Mouse (Mus musculus): ENCODE data around the gene Iqschfp. TPM values are rescaled to one million over a fixed set of nuclear protein-coding genes. Genes with fewer than 3 reads are reported as not detected.

Gene Iqschfp
- polyA plus RNA-seq, 1 experiment from 2014 or later, result 0.10 TPM

DNA sequence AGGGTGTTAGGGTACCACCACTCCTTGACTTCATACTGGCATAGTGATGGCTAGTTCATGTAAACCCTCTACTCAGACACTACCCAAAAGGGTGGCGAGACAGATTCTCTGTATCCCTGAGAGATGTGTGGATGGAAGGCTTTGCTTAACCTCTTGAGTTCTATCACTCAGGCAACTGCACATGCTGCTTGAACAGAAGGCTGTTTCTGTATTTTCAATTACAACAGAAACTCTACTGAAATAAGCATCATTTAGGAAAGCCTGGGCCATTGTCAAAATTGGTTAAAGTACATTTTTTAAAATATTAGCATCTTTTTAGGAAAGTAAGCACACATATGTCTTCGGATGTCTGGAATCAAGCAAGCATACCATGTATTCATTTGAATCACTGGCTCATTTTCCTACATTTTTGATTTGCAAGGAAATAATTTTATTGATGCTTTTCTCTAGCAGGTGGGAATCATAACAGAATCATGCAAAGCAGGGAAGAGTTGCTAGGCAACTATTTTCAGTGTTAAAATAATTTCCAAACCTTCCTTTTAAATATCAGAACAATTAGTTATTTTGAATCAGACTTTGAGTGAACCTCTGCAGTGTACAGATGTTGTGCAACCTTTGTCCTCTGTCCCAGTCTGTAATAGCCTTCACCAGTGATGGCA lies 82.4 kb downstream of the Iqschfp start:
- Histone ChIP-seq H3K9ac (ENCODE audit: low read length) (no peak overlapping the region), H3K4me3 (replicated peaks; ENCODE audit: low read length) (no peak overlapping the region), H3K36me3 (ENCODE audit: control insufficient read depth, insufficient read depth, low read length) (no peaks in the 10 kb centered on the region), H3K27ac (ENCODE audit: low read length) (no peak overlapping the region), H3K9me3 (replicated peaks; ENCODE audit: control insufficient read depth, low read length) (no peaks in the 10 kb centered on the region), H3K4me1 (ENCODE audit: control insufficient read depth, insufficient read depth, low read length) (no peaks in the 10 kb centered on the region), H3K27me3 (ENCODE audit: control insufficient read depth, insufficient read depth, low read length) (no peaks in the 10 kb centered on the region), H3K4me2 (ENCODE audit: low read depth, low read length) (no peak overlapping the region)
- 83% methylated on average over 2 of the region's 2 CpGs for WGBS
- no peak for ATAC-seq (ENCODE audit: insufficient read depth, low FRiP score)

DNA sequence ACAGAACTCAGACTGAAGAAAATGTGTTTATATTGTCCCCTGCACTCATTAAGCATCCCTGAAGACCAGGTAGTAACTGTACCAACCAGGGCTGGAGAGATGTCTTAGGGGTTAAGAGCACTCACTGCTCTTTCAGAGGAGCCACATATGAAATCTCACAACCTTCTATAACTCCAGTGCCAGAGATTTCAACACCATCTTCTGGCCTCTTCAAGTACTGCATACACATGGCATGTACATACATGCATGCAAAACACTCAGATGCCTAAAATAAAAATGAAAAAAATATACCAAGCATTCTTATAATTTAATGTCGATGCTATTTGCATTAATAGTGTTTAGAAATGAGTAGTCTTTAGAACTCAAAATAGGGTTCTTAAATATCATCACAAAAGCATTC lies 88.0 kb downstream of the Iqschfp start:
- ATAC-seq (ENCODE audit: insufficient read depth, low FRiP score), result no peak
- WGBS, result 86% methylated on average over 1 of the region's 1 CpGs
- no peaks in the 10 kb centered on the region for H3K27me3 ChIP-seq (ENCODE audit: control insufficient read depth, insufficient read depth, low read length)
- H3K9ac ChIP-seq (ENCODE audit: low read length), result no peak overlapping the region
- H3K9me3 ChIP-seq (replicated peaks; ENCODE audit: control insufficient read depth, low read length), result no peaks in the 10 kb centered on the region
- H3K36me3 ChIP-seq (ENCODE audit: control insufficient read depth, insufficient read depth, low read length), result no peaks in the 10 kb centered on the region
- no peaks in the 10 kb centered on the region for H3K4me1 ChIP-seq (ENCODE audit: control insufficient read depth, insufficient read depth, low read length)
- H3K4me2 ChIP-seq (ENCODE audit: low read depth, low read length), result no peak overlapping the region
- no peak overlapping the region for H3K4me3 ChIP-seq (replicated peaks; ENCODE audit: low read length)
- no peak overlapping the region for H3K27ac ChIP-seq (ENCODE audit: low read length)

DNA sequence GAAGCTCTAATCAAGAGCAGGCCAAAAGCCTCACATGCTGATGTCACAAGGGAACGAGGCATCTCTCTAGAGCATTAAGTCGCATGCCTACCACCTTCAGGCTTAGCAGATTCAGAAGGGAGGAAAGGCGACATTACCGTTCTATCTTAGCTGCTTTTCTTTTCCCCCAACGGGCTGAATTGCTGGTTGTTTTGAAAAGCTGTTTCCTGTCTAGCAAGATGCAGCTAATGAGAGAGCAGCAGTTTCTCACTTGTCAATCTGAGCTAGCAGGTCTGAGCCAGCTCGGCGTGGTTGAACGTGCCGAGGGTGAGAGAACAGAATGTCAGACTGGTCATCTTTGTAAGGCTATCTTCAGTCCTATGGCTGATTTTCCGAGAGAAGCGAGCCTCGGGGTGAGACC lies 91.3 kb downstream of the Iqschfp start:
- no peak for ATAC-seq (ENCODE audit: insufficient read depth, low FRiP score)
- no peaks in the 10 kb centered on the region for H3K9me3 ChIP-seq (replicated peaks; ENCODE audit: control insufficient read depth, low read length)
- no peak overlapping the region for H3K27ac ChIP-seq (ENCODE audit: low read length)
- no peaks in the 10 kb centered on the region for H3K27me3 ChIP-seq (ENCODE audit: control insufficient read depth, insufficient read depth, low read length)
- no peak overlapping the region for H3K9ac ChIP-seq (ENCODE audit: low read length)
- no peak overlapping the region for H3K4me3 ChIP-seq (replicated peaks; ENCODE audit: low read length)
- 45% methylated on average over 12 of the region's 12 CpGs for WGBS
- no peaks in the 10 kb centered on the region for H3K36me3 ChIP-seq (ENCODE audit: control insufficient read depth, insufficient read depth, low read length)
- H3K4me1 ChIP-seq (ENCODE audit: control insufficient read depth, insufficient read depth, low read length), result no peaks in the 10 kb centered on the region
- no peak overlapping the region for H3K4me2 ChIP-seq (ENCODE audit: low read depth, low read length)

DNA sequence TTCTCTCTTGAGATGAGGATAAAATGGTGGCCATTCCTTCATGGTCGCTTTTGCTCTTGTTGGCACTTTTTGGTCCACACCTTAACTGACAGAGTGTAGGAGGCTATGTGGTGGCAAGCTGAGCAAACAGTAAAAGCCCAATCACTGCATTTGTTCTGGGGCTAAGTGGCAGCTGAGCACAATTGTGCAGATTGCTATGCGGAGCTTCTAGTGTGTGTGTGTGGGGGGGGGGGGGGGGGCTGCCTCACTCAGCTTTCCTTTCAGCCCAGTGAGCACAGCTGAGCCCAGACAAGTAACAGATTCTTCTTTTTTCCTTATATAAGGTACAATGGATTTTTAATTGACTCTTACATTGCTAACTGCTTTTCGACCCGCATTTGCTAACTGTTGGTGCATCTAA lies 110.4 kb downstream of the Iqschfp start:
- no peaks in the 10 kb centered on the region for H3K9me3 ChIP-seq (replicated peaks; ENCODE audit: control insufficient read depth, low read length)
- H3K4me1 ChIP-seq (ENCODE audit: control insufficient read depth, insufficient read depth, low read length), result no peaks in the 10 kb centered on the region
- H3K36me3 ChIP-seq (ENCODE audit: control insufficient read depth, insufficient read depth, low read length), result no peaks in the 10 kb centered on the region
- no peak overlapping the region for H3K27ac ChIP-seq (ENCODE audit: low read length)
- no peak overlapping the region for H3K4me3 ChIP-seq (replicated peaks; ENCODE audit: low read length)
- H3K27me3 ChIP-seq (ENCODE audit: control insufficient read depth, insufficient read depth, low read length), result no peaks in the 10 kb centered on the region
- H3K9ac ChIP-seq (ENCODE audit: low read length), result no peak overlapping the region
- no peak overlapping the region for H3K4me2 ChIP-seq (ENCODE audit: low read depth, low read length)
- no peak for ATAC-seq (ENCODE audit: insufficient read depth, low FRiP score)
- WGBS, result 70% methylated on average over 4 of the region's 4 CpGs

DNA sequence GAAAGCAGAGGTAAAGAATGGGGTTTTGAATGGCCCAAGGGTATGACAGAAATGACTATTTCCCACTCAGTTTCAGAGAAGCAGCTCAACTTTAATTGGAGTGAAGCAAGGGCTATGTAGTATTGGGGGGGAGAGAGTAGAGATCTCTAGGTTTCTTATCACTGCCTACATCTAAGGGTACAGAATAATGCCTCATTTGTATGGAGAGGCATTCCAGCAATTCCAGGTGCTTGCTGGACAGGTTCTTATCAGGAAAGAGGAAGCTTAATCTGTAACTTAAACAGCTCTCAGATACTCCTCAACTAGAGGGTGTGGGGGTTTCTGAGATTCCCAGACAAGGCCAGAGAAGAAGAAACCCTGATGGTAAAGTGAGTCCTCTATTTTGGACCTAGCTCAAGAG lies 120.3 kb downstream of the Iqschfp start:
- no peak for ATAC-seq (ENCODE audit: insufficient read depth, low FRiP score)

DNA sequence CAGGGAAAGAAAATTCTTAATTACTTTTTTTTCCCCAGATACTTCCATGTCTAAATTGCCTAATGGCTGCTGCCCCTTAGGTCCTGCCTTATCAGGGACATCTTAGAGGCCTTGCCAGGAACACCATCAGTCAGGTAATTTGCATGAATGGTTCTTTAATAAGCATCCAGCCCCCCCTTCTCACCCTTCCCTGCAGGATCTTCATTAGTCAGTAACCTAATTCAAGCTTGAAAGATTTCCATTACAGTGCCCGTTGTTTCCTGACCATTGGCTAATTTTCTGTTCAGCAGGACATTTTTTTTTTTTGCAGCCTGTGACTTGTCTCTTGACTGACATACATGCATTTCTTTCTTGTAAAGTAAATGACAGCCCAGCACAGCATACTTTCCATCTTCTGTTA lies 123.8 kb downstream of the Iqschfp start:
- no peaks in the 10 kb centered on the region for H3K4me1 ChIP-seq (ENCODE audit: control insufficient read depth, insufficient read depth, low read length)
- no peaks in the 10 kb centered on the region for H3K9me3 ChIP-seq (replicated peaks; ENCODE audit: control insufficient read depth, low read length)
- H3K4me3 ChIP-seq (replicated peaks; ENCODE audit: low read length), result no peak overlapping the region
- H3K27ac ChIP-seq (ENCODE audit: low read length), result no peak overlapping the region
- H3K4me2 ChIP-seq (ENCODE audit: low read depth, low read length), result no peak overlapping the region
- 64% methylated on average over 1 of the region's 1 CpGs for WGBS
- ATAC-seq (ENCODE audit: insufficient read depth, low FRiP score), result no peak
- H3K27me3 ChIP-seq (ENCODE audit: control insufficient read depth, insufficient read depth, low read length), result no peaks in the 10 kb centered on the region
- H3K9ac ChIP-seq (ENCODE audit: low read length), result no peak overlapping the region
- H3K36me3 ChIP-seq (ENCODE audit: control insufficient read depth, insufficient read depth, low read length), result no peaks in the 10 kb centered on the region

More for the DNA sequence above, 120.3 kb downstream of the Iqschfp start:
- H3K36me3 ChIP-seq (ENCODE audit: control insufficient read depth, insufficient read depth, low read length), result no peaks in the 10 kb centered on the region
- H3K27ac ChIP-seq (ENCODE audit: low read length), result no peak overlapping the region
- no peak overlapping the region for H3K4me3 ChIP-seq (replicated peaks; ENCODE audit: low read length)
- no peak overlapping the region for H3K9ac ChIP-seq (ENCODE audit: low read length)
- H3K4me2 ChIP-seq (ENCODE audit: low read depth, low read length), result no peak overlapping the region
- no peaks in the 10 kb centered on the region for H3K9me3 ChIP-seq (replicated peaks; ENCODE audit: control insufficient read depth, low read length)
- H3K27me3 ChIP-seq (ENCODE audit: control insufficient read depth, insufficient read depth, low read length), result no peaks in the 10 kb centered on the region
- H3K4me1 ChIP-seq (ENCODE audit: control insufficient read depth, insufficient read depth, low read length), result no peaks in the 10 kb centered on the region

DNA sequence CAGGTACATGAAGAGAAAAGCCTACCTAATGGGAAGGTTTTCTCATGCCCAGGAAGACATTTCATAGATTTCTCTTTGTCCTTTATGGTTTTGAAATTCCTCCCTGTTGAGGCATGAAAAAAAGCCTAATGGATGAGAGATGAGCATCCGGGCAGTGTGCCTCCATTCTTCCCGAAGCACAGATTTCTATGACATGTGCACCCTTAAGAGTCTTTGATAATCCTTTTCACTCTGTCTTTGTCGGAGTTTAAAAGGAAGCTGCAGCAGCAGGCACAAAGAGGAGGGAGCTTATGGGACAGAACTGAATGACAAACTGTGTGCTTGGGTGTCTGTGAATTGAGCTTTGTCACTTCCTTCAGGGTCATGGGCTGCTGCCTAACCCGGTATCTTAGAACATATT lies 127.4 kb downstream of the Iqschfp start:
- Histone ChIP-seq H3K27ac (ENCODE audit: low read length) (no peak overlapping the region), H3K36me3 (ENCODE audit: control insufficient read depth, insufficient read depth, low read length) (no peaks in the 10 kb centered on the region), H3K9ac (ENCODE audit: low read length) (no peak overlapping the region), H3K4me2 (ENCODE audit: low read depth, low read length) (no peak overlapping the region), H3K4me1 (ENCODE audit: control insufficient read depth, insufficient read depth, low read length) (no peaks in the 10 kb centered on the region), H3K4me3 (replicated peaks; ENCODE audit: low read length) (no peak overlapping the region), H3K27me3 (ENCODE audit: control insufficient read depth, insufficient read depth, low read length) (no peaks in the 10 kb centered on the region), H3K9me3 (replicated peaks; ENCODE audit: control insufficient read depth, low read length) (no peaks in the 10 kb centered on the region)
- 55% methylated on average over 4 of the region's 4 CpGs for WGBS
- ATAC-seq (ENCODE audit: insufficient read depth, low FRiP score), result no peak

DNA sequence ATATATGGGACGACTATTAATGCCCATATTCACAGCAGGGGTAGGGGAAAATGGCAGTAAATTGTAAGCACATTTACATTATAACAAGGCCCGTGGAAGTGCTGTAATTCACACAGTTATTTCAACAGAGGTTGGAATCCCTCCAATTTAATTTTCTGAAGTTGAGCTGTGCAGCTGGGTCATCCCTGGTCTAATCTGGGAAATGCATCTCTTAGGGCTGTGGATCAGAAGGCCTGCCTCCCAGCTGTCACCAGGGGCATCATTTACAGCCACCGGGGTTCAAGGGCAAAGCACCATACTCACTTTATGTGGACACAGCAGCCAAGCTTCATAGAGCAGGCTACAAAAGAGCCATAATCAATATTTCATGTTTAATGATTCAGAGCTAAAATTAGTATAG lies 144.1 kb downstream of the Iqschfp start:
- 53% methylated on average over 3 of the region's 3 CpGs for WGBS
- H3K27ac ChIP-seq (ENCODE audit: low read length), result no peak overlapping the region
- no peaks in the 10 kb centered on the region for H3K4me1 ChIP-seq (ENCODE audit: control insufficient read depth, insufficient read depth, low read length)
- H3K36me3 ChIP-seq (ENCODE audit: control insufficient read depth, insufficient read depth, low read length), result no peaks in the 10 kb centered on the region
- H3K9ac ChIP-seq (ENCODE audit: low read length), result no peak overlapping the region
- H3K27me3 ChIP-seq (ENCODE audit: control insufficient read depth, insufficient read depth, low read length), result no peaks in the 10 kb centered on the region
- no peak overlapping the region for H3K4me3 ChIP-seq (replicated peaks; ENCODE audit: low read length)
- H3K9me3 ChIP-seq (replicated peaks; ENCODE audit: control insufficient read depth, low read length), result no peaks in the 10 kb centered on the region
- H3K4me2 ChIP-seq (ENCODE audit: low read depth, low read length), result no peak overlapping the region
- no peak for ATAC-seq (ENCODE audit: insufficient read depth, low FRiP score)

DNA sequence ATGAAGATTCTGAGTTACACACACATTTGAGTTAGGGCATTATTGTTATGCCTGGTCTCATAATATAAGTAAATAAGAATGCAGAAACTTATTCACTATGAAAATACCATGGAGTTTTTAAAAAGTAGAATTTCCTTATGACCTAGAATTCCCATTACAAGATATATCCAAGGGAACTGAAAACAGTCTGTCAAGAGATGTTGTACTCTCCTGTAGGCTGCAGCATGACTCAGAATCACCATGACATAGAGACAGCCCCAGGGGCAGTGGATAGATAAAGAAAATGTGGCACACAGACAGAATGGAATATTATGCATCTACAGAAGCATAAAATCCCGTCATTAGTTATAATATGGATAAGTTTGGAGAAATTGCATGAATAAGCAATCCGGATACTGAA lies 150.9 kb downstream of the Iqschfp start:
- Histone ChIP-seq H3K36me3 (ENCODE audit: control insufficient read depth, insufficient read depth, low read length) (no peaks in the 10 kb centered on the region), H3K4me3 (replicated peaks; ENCODE audit: low read length) (no peak overlapping the region), H3K4me2 (ENCODE audit: low read depth, low read length) (no peak overlapping the region), H3K27me3 (ENCODE audit: control insufficient read depth, insufficient read depth, low read length) (no peaks in the 10 kb centered on the region), H3K4me1 (ENCODE audit: control insufficient read depth, insufficient read depth, low read length) (no peaks in the 10 kb centered on the region), H3K9me3 (replicated peaks; ENCODE audit: control insufficient read depth, low read length) (no peaks in the 10 kb centered on the region), H3K27ac (ENCODE audit: low read length) (no peak overlapping the region), H3K9ac (ENCODE audit: low read length) (no peak overlapping the region)
- ATAC-seq (ENCODE audit: insufficient read depth, low FRiP score), result no peak
- WGBS, result 84% methylated on average over 2 of the region's 2 CpGs
